Mouse (Mus musculus) right cerebral cortex, postnatal 10 days (tissue): ENCODE results near the gene Pigo.

Experiments
- DNase-seq, 2 experiments: peaks; one replicate each; pipeline ENCODE4 v3.0.0; 2021; ENCODE audit warnings: low spot score in 2 of 2

The Pigo gene

GRCm38 (mm10) chr4:43025084-43025960, at the start of gene Pigo:
Pigo (minus strand) TSS chr4:43025819.
- peak; percentile 95 to 97 for DNase-seq

DNA sequence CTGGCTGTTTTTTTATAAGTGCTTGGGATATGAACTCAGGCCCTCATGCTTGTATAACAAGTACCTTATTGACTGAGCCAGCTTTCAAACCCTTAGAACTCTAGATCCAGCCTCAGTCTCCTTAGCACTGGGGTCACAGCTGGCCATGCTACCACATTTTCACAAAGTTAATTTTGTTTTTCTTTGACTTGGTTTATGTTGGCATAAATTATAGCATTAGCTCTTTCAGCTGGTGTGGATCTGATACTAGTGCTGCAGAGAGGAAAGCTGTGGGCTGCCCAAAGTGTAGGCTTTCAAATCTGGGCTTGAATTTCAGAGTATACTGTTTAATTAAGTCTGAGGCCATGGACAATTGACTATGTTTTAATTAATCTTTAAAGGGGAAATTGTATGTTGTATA, 49.3 kb upstream of the Pigo start:
- DNase-seq: no peak

- no peak for DNase-seq
Observed at GRCm38 (mm10) chr4:43065471-43065870, 39.9 kb upstream of the Pigo start.

DNA sequence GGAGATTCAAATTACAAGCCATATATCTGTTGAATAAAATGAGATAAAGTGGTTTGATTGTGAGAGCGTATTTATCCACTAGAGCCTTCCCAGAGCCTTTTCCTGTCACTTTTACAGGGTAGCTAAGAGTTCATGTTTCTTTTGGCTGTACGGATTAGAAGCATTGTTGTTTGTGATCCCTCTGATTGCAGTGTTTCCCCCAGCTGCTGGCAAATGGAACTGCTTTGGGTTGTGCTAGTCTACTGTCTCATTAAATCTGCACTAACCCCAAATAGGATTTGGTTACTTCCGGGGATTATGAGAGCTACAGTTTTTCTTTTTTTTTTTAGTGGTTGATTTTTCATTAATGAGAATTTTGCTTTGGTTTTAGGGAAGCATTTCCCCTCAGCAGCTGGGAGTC, 34.7 kb upstream of the Pigo start:
- DNase-seq: no peak

- no peak for DNase-seq
Observed at GRCm38 (mm10) chr4:43059697-43060096, 34.1 kb upstream of the Pigo start.

- DNase-seq: peak; percentile 96
Observed at GRCm38 (mm10) chr4:43058753-43059654, 33.4 kb upstream of the Pigo start, which contains the start of gene Unc13b. Unc13b (plus strand) TSS chr4:43058953.

DNA sequence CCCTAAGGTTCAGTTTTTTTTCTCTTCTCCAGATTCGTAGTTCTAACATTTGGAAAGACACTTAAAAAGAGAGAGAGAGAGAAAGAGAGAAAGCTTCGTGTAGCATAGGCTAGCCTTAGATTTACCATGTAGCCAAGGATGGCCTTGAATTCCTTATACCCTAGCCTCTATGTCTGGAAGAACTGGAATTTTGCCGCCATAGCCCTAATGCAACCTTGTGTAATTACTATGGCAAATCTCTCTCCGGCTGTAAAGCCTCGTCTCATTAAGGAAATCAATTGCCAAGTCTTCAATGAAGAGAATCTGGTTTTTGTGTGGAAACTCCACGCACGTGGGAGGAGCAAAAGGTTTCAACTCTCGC, 32.8 kb upstream of the Pigo start:
- no peak for DNase-seq

GRCm38 (mm10) chr4:43057654-43058053, 32.0 kb upstream of the Pigo start:
- DNase-seq: no peak

GRCm38 (mm10) chr4:43052627-43053026, 27.0 kb upstream of the Pigo start:
- peak in 1 of 2 experiments; percentile 42 for DNase-seq

GRCm38 (mm10) chr4:43047231-43047630, 21.6 kb upstream of the Pigo start:
- DNase-seq: peak; percentile 88 to 89

DNA sequence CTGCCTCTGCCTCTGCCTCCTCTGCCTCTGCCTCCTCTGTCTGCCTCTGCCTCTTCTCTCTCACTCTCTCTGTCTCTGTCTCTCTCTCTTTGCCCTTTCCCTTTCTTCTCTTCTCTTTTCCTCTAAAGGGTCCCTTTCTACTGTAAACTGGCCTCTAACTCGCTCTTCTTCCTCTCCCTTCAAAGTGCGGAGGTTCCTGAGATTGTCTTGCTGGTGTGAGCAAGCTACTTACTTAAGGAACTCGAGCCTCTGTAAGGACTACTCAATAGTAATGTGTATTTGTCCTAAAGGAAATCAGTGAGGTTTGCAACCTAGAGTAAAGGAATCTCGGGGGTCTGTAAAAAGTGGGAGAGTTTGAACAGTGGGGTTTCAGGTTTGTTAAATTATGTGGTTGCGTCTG, 21.0 kb upstream of the Pigo start:
- no peak for DNase-seq

- peak; percentile 97 for DNase-seq
Observed at GRCm38 (mm10) chr4:43045659-43046302, 20.2 kb upstream of the Pigo start, which contains the start of gene Fam214b. Fam214b (minus strand) TSS chr4:43046220.

DNA sequence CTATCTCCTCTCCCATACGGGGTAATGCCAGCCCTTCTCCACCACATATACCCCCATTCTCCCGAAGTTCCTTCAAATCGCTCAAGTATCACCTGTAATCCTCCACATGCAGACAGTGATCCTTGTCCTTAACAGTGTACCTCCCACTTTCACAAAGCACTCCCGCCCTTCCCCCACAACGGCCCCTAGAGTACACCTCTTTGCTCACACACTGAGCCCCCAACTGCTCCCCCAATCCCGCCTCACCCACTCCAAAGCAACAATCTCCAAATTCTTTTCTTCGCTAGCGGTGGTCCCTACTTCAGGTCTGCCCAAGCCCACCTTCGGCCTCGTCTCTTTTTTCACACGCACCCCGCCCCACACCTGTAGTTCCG, 19.7 kb upstream of the Pigo start:
- peak; percentile 49 to 64 for DNase-seq

- DNase-seq: peak in 1 of 2 experiments; percentile 53
Observed at GRCm38 (mm10) chr4:43044673-43045072, 19.1 kb upstream of the Pigo start.

- peak; percentile 83 to 87 for DNase-seq
Observed at GRCm38 (mm10) chr4:43043644-43044357, 18.2 kb upstream of the Pigo start.

DNA sequence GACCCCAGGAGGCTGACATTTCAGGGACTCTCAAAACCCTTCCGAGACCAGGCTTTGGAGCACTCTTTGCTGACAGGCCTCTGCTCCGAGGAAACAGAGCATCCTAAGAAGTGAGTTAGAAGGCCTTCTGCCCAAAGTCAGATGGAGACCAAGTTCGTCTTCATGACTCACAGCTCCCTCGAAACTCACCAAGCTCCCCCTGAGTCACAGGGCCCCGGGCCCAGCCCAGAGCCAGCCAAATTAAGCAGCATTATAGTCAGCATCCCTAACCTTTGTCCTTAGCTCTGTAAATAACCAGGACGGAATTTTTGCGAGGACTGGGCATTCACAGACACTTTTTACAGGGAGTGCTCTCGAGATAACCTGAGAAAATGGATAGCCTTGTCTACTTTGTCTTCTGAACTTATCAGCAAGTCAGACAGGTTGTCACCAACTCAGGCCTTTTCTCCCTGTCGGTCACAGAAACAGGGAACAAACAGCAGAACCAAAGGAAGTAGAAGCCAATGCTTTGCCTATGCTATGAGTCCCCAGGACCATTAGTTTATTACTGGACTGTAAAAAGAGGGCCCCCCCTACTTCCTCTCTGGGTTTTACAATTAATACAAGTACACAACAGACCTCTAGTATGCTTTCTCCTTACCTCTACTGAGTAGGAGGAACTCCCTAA, 15.4 kb upstream of the Pigo start:
- no peak for DNase-seq

GRCm38 (mm10) chr4:43040114-43040572, 14.5 kb upstream of the Pigo start:
- peak; percentile 98 to 99 for DNase-seq

DNA sequence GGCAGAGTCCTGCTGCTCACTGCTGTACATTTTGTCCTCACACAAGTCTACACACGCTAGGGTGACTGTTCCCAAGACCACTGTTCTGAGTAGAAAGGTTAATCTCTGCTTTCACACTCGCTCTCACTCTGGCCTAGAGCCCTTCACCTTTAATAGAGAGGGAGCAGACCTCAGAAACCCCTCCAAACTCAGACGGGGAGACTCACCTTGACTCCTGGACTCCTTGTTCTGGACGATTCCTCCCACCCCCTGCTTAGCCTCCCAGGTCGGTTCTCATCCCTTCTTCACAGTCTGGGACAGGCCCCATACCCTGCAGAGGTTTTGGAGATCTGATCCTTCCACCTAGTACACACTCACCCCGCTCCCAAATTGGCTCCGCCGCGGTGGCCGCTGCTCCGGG, 14.0 kb upstream of the Pigo start:
- DNase-seq: no peak

GRCm38 (mm10) chr4:43038567-43039495, 13.2 kb upstream of the Pigo start:
- DNase-seq: peak; percentile 71 to 81
